Mouse (Mus musculus): ENCODE results near the gene Lsm14a.

- TF ChIP-seq POLR2A (IDR thresholded peaks at IDR 0.05; ENCODE audit: low read depth, low read length) (no peak), CTCF (IDR thresholded peaks at IDR 0.05; ENCODE audit: extremely low read depth, insufficient read length, insufficient replicate concordance, low read depth, low read length) (no peak)
Measured at GRCm38 (mm10) chr7:34398831-34399230, 5.7 kb upstream of the Lsm14a start.
